Mouse (Mus musculus) spleen, adult 2 months (tissue): ENCODE data around the gene Pdzk1.

Source experiments
- CTCF ChIP-seq: fragments of 200-500 bp; IDR thresholded peaks from 2 replicates; pipeline ENCODE4 v1.5.1; 2011; ENCODE audit warnings: mild to moderate bottlenecking, inconsistent platforms; ENCODE audit not compliant: insufficient read depth, insufficient read length, insufficient replicate concordance; ENCODE audit errors: extremely low read depth
- POLR2A ChIP-seq: fragments of 200-500 bp; IDR thresholded peaks from 2 replicates; pipeline ENCODE4 v1.6.1; 2011; ENCODE audit warnings: low read depth, low read length, inconsistent platforms

GRCm38 (mm10) chr3:96845806-96846205, 16.7 kb downstream of the Pdzk1 start:
- no peak for TF ChIP-seq CTCF
- no peak for TF ChIP-seq POLR2A
